Mouse (Mus musculus) cerebellum, adult 9-11 months (tissue): ENCODE measurements around the gene Taf6l.

Experiments
- DNase-seq: peaks from one replicate; pipeline ENCODE4 v3.0.0; 2022

The Taf6l gene

GRCm38 (mm10) chr19:8789171-8789570, 3.0 kb upstream of the Taf6l start:
- DNase-seq, result no peak

GRCm38 (mm10) chr19:8788521-8788920, 2.3 kb upstream of the Taf6l start:
- no peak for DNase-seq

- no peak for DNase-seq
Observed at GRCm38 (mm10) chr19:8774951-8775421, 11.2 kb downstream of the Taf6l start.

GRCm38 (mm10) chr19:8774086-8774835, 12.0 kb downstream of the Taf6l start, which contains the start of gene Tmem179b:
Tmem179b (minus strand) TSS chr19:8774467.
- DNase-seq, result peak; percentile 96

GRCm38 (mm10) chr19:8773409-8773808, 12.8 kb downstream of the Taf6l start:
- DNase-seq, result peak; percentile 38

- DNase-seq, result no peak
Observed at GRCm38 (mm10) chr19:8772996-8773395, 13.2 kb downstream of the Taf6l start.

GRCm38 (mm10) chr19:8770567-8771270, 15.5 kb downstream of the Taf6l start, which contains the start of gene Tmem223:
Tmem223 (plus strand) TSS chr19:8770996.
- peak; percentile 81 for DNase-seq

GRCm38 (mm10) chr19:8765562-8765961, 20.7 kb downstream of the Taf6l start:
- DNase-seq, result no peak

GRCm38 (mm10) chr19:8763276-8763675, 22.9 kb downstream of the Taf6l start:
- DNase-seq, result no peak

- no peak for DNase-seq
Observed at GRCm38 (mm10) chr19:8760757-8761156, 25.5 kb downstream of the Taf6l start.

- no peak for DNase-seq
Observed at GRCm38 (mm10) chr19:8758899-8759298, 27.3 kb downstream of the Taf6l start.

GRCm38 (mm10) chr19:8757471-8757998, 28.7 kb downstream of the Taf6l start:
- no peak for DNase-seq

GRCm38 (mm10) chr19:8756635-8757387, 29.4 kb downstream of the Taf6l start, which contains the start of gene Nxf1:
Nxf1 (plus strand) TSS chr19:8757073.
- DNase-seq, result peak; percentile 89

- no peak for DNase-seq
Observed at GRCm38 (mm10) chr19:8755652-8756051, 30.6 kb downstream of the Taf6l start.

- no peak for DNase-seq
Observed at GRCm38 (mm10) chr19:8747368-8747767, 38.8 kb downstream of the Taf6l start.

- no peak for DNase-seq
Observed at GRCm38 (mm10) chr19:8745382-8745781, 40.8 kb downstream of the Taf6l start.

GRCm38 (mm10) chr19:8742176-8742575, 44.0 kb downstream of the Taf6l start:
- peak; percentile 51 for DNase-seq

GRCm38 (mm10) chr19:8741243-8741869, 44.9 kb downstream of the Taf6l start, which contains the start of gene Stx5a:
Stx5a (plus strand) TSS chr19:8741413.
- peak; percentile 97 for DNase-seq

GRCm38 (mm10) chr19:8740603-8741002, 45.6 kb downstream of the Taf6l start, which contains the start of gene 1700092M07Rik:
1700092M07Rik (plus strand) TSS chr19:8740718.
- DNase-seq, result peak; percentile 69

GRCm38 (mm10) chr19:8739646-8740045, 46.6 kb downstream of the Taf6l start:
- no peak for DNase-seq

GRCm38 (mm10) chr19:8738911-8739310, 47.3 kb downstream of the Taf6l start:
- no peak for DNase-seq

- DNase-seq, result peak; percentile 44
Observed at GRCm38 (mm10) chr19:8736160-8736467, 50.1 kb downstream of the Taf6l start.
